ENCODE assay signal across 10 mouse cellular contexts in the genomic region with DNA sequence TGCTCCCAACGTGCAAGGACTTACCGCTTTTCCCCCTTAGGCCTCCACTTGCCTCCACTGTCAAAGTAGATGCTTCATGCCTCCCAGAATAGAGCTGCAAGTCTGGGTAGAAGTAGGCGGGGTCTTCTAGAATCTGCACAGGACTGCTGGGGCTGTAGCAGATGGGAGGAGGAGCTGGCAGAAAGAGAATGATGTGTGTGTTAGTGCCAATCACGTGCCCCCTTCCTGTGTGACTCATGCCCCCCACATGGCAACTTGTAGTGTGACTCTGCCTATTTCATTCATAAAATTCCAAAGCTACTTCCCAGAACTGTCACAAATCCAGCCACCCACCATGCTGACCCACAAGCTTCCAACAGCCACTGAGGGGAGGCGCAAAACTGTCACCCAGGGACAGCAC. TPM values are rescaled to one million over a fixed set of nuclear protein-coding genes. Genes with fewer than 3 reads are reported as not detected.
DNase-seq lines count a peak whose midpoint lies in the region; ATAC-seq lines count a peak whose summit lies in the region.
"Had no signal": no experiment of that assay in that cellular context is flagged by ENCODE, and none has a peak within 500 bp of the region (broad histone marks: within the 10 kb centered on the region; RNA-seq: fewer than 3 reads in every experiment).

No protein-coding gene starts in this region.

- intact Hi-C loops in left cerebral cortex, postnatal 4 days (cut with DNase I): no loop called here

- no peak overlapping the region for H3K9ac ChIP-seq in limb, embryonic 15.5 days

- ATAC-seq in limb, embryonic 15.5 days (ENCODE audit: insufficient number of reproducible peaks, low FRiP score, low TSS enrichment, low read depth): peak; percentile 70; the same call in 1 of the 2 replicates

- H3K27ac ChIP-seq in limb, embryonic 15.5 days: peak overlapping the region; percentile 54

- H3K4me1 ChIP-seq in limb, embryonic 15.5 days: peaks cover 29% of the 10 kb centered on the region

- peaks cover 53% of the 10 kb centered on the region for H3K36me3 ChIP-seq in limb, embryonic 15.5 days

- WGBS in limb, embryonic 15.5 days: 75% methylated on average over 5 of the region's 5 CpGs

- H3K4me3 ChIP-seq in limb, embryonic 15.5 days: no peak overlapping the region

- H3K27me3 ChIP-seq in limb, embryonic 15.5 days: no peaks in the 10 kb centered on the region

- H3K9me3 ChIP-seq in limb, embryonic 15.5 days: no peaks in the 10 kb centered on the region

- peak; percentile 18 for DNase-seq in adrenal gland, postnatal 25 days
- DNase-seq in adrenal gland, adult (ENCODE audit: inconsistent age in 2 of 2, low spot score in 1 of 2): no peak
- DNase-seq in left cerebral cortex, adult 11 months (ENCODE audit: low spot score): peak; percentile 41
- DNase-seq in left cerebral cortex, postnatal 4 days: no peak
- DNase-seq in frontal cortex, postnatal 25 days (ENCODE audit: low spot score in 2 of 2): peak; percentile 29 to 50
- no peak for DNase-seq in thymus, postnatal 0 days (ENCODE audit: low spot score)
- no peak for DNase-seq in cerebellum, adult 11-12 months
- DNase-seq: B cell, adult 2 months; midbrain, embryonic 14.5 days had no signal

- no peak overlapping the region for H3K4me2 ChIP-seq in limb, embryonic 15.5 days

RNA-seq across cellular contexts. Expression of gene Amotl1, which starts 48.4 kb away (rescaled TPM):
- total RNA-seq in adrenal gland, postnatal 25 days (2021): 28.5 and 36.1 TPM in 2 replicates
- total RNA-seq in left cerebral cortex, postnatal 4 days (2021): 10 to 100 TPM; 21.6 to 23.4 TPM
- polyA plus RNA-seq in limb, embryonic 15.5 days (2015; fragmentation: Nextera tagmentation; extraction: Ambion mirVana): 35.3 and 36.1 TPM in 2 replicates
- 6.6 and 7.9 TPM in 2 replicates for polyA plus RNA-seq in thymus, postnatal 0 days (2015; fragmentation: Nextera tagmentation; extraction: Ambion mirVana)

Comparison
In these comparisons a context has a peak if more than half of its experiments do, and no peak if none do; other contexts are left out.
1. DNase-seq: peak in adrenal gland, postnatal 25 days (single experiment), left cerebral cortex, adult 11 months (single experiment) and frontal cortex, postnatal 25 days (2 of 2); none in adrenal gland, adult (0 of 2), left cerebral cortex, postnatal 4 days (single experiment), thymus, postnatal 0 days (single experiment) and cerebellum, adult 11-12 months (single experiment).